ENCODE assay signal across 19 mouse cellular contexts in the genomic region with DNA sequence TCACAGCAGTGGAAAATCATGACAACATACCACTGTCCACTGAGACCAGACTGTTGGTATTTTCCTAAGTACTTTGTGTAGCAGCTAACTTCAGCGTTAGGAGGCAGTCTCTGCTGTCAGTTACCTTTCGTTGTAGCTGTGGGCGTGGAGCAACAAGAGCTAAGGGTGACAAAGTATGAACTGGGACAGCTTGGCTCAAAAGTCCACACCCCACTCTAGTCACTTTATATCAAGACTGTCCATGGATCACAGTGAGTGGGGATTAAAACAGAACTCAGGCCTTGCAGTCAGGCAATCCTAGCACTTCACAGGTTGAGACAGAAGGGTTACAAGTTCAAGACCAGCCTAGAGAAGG.
"Had no signal": no experiment of that assay in that cellular context is flagged by ENCODE, and none has a peak within 500 bp of the region (broad histone marks: within the 10 kb centered on the region; RNA-seq: fewer than 3 reads in every experiment).

No protein-coding gene starts in this region.

- H3K36me3 ChIP-seq: liver, embryonic 15.5 days; lung, embryonic 15.5 days; midbrain, embryonic 12.5 days; midbrain, embryonic 15.5 days; neural tube, embryonic 12.5 days had no signal

- H3K4me1 ChIP-seq: liver, embryonic 15.5 days; lung, embryonic 15.5 days; megakaryocyte, embryonic 14.5 days; midbrain, embryonic 12.5 days; midbrain, embryonic 15.5 days; neural tube, embryonic 12.5 days had no signal

- H3K9ac ChIP-seq: liver, embryonic 15.5 days; liver, postnatal 0 days; lung, embryonic 15.5 days; midbrain, embryonic 12.5 days; midbrain, embryonic 15.5 days; neural tube, embryonic 12.5 days had no signal

- DNase-seq: liver, postnatal 0 days; lung, adult 2 months; lung, postnatal 14 days; lung, postnatal 36 days; retina, postnatal 1 day; right cerebral cortex, adult 18-20 months; right cerebral cortex, postnatal 25 days; spleen, adult 18-20 months; thymus, adult 18-20 months; thymus, postnatal 14 days; thymus, postnatal 36 days had no signal

- H3K4me2 ChIP-seq: liver, embryonic 15.5 days; lung, embryonic 15.5 days; midbrain, embryonic 12.5 days; midbrain, embryonic 15.5 days; neural tube, embryonic 12.5 days had no signal

- H3K27me3 ChIP-seq: liver, embryonic 15.5 days; lung, embryonic 15.5 days; megakaryocyte, embryonic 14.5 days; midbrain, embryonic 12.5 days; midbrain, embryonic 15.5 days; neural tube, embryonic 12.5 days had no signal

- H3K4me3 ChIP-seq: liver, embryonic 15.5 days; lung, embryonic 15.5 days; megakaryocyte, embryonic 14.5 days; midbrain, embryonic 12.5 days; midbrain, embryonic 15.5 days; neural tube, embryonic 12.5 days had no signal

- H3K9me3 ChIP-seq: liver, embryonic 15.5 days; lung, embryonic 15.5 days; megakaryocyte, embryonic 14.5 days; midbrain, embryonic 12.5 days; midbrain, embryonic 15.5 days; neural tube, embryonic 12.5 days had no signal

- H3K27ac ChIP-seq: liver, embryonic 15.5 days; lung, embryonic 15.5 days; macrophage; midbrain, embryonic 12.5 days; midbrain, embryonic 15.5 days; neural tube, embryonic 12.5 days had no signal

- ATAC-seq: liver, postnatal 0 days; lung, postnatal 0 days; midbrain, embryonic 15.5 days had no signal
